Mouse (Mus musculus): ENCODE data around the gene Sgca.
"Not testable (repeated sequence)": the region's sequence is repeated elsewhere in the genome, so short reads cannot be mapped to it uniquely, and the experiment has no call there.

Sgca gene

GRCm38 (mm10) chr11:94976199-94976598 is at the start of gene Sgca:
Gene Sgca, minus strand, starts transcription at chr11:94976327.
- no peak for DNase-seq (ENCODE audit: low spot score)

DNA sequence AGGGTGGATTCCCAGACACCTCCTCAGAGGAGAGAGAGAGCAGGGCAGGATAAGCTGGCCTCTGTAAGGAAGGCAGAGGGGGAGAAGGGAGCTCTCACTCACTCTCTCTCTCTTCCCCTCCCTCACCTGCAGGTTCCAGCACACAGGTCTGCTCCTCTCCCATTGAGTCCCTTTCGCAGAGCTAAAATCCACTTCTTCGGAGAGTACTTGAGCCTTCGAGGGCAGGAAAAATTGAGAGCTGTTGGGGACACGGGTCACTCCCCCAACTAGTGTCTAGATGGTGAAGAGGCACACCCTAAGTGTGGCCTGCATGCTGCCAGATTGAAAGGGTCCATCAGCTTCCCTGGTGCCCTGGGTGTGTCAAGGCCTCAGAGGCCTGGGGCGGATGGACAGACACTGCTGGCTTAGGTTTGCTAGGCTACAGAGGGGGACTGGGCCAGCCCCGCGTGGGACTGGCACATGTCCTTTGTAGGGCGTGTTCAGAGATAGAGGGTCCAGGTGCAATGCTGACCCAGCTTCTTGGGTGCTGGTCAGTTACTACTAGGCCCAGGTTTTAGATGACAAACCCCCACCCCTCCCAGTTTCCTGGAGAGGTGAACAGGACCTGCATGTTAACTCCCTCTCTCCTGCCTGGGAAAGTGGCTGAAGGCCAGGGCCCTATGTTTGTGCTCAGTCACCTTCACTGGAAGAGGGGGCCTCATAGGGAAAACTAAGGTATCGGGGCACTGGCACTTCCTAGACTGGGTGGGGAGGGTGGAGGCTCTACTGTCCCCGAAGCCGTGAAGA is 49.3 kb upstream of the Sgca start:
- no peak for DNase-seq (ENCODE audit: low spot score)

DNA sequence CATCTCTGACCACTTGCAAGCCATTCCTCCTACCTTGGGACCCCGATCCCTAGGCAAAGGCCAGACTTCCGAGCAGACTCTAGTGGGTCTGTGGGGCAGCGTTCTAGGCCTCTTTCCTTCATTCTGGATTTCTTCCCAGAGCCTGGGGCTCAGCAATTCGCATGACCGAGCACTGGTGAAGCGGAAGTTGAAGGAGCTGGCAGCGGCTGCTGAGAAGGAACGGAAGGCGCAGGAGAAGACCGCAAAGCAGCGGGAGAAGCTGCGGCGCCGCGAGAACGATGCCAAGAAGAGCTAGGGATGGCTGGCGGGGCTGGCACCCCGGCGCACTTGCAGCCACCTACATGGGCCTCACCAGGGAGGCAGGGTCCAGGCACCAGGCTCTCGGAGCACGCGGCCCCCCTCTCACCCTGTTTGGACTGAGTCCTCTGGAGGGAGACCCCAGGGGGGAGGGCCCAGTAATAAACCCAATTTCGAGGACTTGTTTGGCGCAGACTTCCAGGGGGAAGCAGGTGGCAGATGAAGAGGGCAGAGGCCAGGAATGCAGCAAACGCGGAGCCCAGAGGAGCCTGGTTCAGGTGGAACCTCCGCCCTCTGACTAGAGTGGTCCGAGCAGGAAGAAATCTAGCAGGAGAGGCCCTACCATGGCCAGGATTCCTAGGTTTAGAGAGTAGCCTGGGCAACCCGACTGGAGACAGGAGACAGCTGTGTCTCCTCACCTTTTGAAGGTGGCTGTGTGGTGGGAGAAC is 48.5 kb upstream of the Sgca start:
- no peak for DNase-seq (ENCODE audit: low spot score)

GRCm38 (mm10) chr11:95023481-95023880 is 47.4 kb upstream of the Sgca start:
- DNase-seq (ENCODE audit: low spot score) = no peak

- no peak for DNase-seq (ENCODE audit: low spot score)
Measured at GRCm38 (mm10) chr11:95022237-95022992, 46.3 kb upstream of the Sgca start.

DNA sequence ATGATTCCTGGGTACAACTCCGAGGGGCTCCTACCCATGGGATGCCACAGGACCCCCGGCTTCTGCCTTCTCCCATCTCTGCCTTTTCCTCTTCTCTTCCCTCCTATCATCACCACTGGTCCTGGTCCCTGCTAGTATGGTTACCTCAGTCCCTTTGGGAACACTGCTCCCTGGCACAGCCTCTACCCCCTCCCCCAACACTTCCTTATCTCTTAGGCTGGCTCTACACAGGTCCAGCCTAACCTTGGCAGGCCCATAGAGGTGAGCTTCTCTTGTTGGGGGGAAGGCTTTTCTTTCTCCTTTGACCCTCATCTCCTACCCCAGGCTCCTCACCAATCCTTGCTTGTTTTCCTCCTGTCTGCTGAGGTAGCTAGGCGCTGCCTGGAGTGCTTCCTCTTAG is 39.4 kb upstream of the Sgca start:
- DNase-seq (ENCODE audit: low spot score) = no peak

DNA sequence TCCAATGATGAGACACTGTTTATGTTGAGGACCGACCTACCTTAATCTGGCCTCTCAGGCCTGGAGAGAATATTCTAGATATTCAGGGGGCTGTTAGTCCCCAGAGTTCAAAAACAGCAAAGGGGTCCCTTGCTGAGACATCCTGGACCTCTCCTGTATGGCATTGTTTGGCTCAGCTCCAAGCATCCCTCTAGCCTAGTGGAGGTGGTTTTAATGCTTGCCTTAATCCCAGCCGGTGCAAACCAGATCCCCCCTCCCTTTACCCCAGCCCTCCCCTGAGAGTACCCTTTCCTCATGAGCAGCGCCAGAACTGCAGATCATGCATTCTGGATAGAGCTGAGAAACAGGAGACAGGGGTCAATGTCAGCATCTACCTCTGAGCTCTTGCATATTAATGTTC is 36.4 kb upstream of the Sgca start:
- no peak for DNase-seq (ENCODE audit: low spot score)

- no peak for DNase-seq (ENCODE audit: low spot score)
Measured at GRCm38 (mm10) chr11:95012075-95012474, 35.9 kb upstream of the Sgca start.

DNA sequence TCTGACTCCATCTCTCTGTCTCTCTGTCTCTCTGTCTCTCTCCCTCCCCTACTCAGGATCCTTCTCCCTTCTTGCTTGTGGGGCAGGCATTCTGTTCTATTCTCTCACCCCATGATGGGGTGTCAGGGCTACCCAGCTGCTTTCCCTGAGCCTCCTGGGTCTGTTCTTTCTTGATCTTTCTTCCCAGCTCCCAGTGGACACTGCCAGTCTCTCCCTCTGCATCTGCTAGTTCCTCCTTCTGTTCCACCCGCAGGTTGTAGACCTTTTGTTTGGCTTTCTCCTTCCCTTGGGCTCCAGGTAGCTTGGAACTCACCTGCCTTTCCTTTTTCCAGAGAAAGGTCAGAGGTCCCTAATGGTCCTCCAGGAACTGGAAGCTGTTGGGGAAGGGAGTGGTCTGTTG is 35.3 kb upstream of the Sgca start:
- DNase-seq (ENCODE audit: low spot score) = no peak

- DNase-seq (ENCODE audit: low spot score) = not testable (repeated sequence)
Measured at GRCm38 (mm10) chr11:95010841-95011403, 34.8 kb upstream of the Sgca start.

DNA sequence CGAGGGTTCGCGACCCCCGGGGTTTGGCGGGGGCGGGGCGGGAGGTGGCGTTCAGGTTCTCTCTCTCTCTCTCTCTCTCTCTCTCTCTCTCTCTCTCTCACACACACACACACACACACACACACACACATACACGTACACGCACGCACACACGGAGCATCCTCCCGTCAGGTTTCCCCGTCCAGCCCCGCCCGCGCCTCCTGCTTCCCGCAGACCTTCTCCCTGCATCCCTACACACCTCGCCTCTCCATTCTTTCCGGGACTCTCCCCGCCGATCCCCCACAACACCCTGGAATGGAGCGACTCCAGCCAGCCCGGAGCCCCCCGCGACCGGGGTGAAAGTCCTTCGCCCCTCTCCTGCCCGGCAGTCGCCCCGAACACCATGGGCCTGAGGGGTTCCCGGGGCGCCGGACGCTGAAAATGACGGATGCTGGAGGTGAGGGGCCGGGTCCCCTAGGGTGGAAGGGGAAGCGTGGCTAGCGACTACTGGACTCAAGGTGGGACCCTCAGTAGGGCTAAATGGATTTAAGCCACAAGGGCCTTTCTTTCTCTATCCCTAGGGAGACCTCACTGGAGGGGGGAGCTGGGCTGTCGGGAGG is 34.1 kb upstream of the Sgca start:
- no peak for DNase-seq (ENCODE audit: low spot score)

DNA sequence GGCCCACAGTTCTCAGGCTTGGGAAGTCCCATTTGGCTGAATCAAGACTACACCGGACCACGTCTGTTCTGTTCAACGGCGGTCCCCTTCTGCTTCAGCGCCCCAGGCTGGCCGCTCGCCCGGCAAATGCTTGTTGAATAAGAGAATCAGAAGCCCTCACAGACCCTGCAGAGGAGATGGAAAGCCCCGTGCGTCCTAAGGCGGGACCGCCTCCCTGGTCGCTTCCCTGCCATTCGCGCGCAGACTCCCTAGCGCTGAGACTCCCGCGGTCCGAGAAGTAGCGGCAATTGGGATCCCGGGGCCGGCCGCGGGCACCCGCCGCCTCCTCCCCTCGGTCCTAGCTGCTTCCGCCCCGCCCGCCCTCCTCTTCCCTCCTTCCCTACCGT is 33.5 kb upstream of the Sgca start, which contains the start of gene Samd14:
Gene Samd14, plus strand, starts transcription at position 251 of the 386 bp plus-strand sequence.
- no peak for DNase-seq (ENCODE audit: low spot score)

- DNase-seq (ENCODE audit: low spot score) = no peak
Measured at GRCm38 (mm10) chr11:95008661-95009628, 32.8 kb upstream of the Sgca start.

GRCm38 (mm10) chr11:95007418-95007817 is 31.3 kb upstream of the Sgca start:
- DNase-seq (ENCODE audit: low spot score) = no peak

DNA sequence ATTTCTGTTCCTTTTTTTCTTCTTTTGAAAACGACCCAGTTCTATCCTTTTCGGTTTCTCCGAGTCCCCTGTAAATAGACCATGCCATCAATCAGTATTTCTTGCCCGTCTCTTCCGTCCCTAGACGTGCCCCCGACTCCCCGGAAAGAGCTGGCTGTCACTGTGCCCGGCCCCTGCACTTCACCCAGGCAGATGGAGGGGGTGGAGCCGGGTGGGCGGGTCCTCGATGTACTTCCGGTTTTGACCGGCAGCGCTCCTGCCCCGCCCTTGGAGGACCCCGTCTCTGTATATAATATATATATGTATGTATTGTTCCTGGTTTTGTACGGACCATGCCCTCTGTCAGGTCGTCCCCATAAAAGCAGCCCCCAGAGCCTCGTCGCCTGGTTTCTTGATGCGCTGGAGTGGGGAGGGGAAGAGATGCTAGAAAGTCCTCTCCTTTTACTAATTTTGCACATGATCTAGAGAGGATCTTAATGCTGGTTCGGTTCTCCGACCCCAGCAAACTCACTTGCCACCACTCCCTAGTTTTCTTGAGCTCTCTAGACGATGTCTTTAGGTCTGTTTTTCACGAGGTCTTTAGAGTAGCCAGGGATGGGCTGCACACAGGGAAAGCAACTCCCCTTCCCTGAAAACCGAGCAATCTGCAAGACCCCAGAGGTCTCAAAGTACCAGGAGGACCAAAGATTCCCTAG is 30.5 kb upstream of the Sgca start:
- no peak for DNase-seq (ENCODE audit: low spot score)

DNA sequence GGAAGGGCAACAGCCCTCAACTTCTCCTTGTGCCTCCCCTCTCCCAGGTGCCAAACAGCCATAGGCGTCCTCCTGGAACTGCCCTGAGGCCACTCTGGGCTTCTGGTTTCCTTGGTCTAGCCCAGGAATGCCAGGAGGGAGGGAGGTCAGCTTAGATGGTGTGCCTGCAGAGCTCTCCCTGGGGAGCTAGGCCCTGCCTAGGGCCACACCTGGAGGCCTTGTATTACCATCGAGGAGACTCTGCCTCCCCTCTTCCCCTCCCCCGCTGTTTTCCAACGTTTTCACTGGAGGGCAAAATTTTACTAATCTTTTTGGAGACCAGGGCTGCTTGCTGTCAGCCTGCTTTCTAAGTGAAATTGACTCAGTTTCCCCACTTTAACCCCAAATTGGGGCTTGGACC is 29.9 kb upstream of the Sgca start:
- DNase-seq (ENCODE audit: low spot score) = no peak

GRCm38 (mm10) chr11:95004937-95005198 is 28.7 kb upstream of the Sgca start:
- DNase-seq (ENCODE audit: low spot score) = no peak

DNA sequence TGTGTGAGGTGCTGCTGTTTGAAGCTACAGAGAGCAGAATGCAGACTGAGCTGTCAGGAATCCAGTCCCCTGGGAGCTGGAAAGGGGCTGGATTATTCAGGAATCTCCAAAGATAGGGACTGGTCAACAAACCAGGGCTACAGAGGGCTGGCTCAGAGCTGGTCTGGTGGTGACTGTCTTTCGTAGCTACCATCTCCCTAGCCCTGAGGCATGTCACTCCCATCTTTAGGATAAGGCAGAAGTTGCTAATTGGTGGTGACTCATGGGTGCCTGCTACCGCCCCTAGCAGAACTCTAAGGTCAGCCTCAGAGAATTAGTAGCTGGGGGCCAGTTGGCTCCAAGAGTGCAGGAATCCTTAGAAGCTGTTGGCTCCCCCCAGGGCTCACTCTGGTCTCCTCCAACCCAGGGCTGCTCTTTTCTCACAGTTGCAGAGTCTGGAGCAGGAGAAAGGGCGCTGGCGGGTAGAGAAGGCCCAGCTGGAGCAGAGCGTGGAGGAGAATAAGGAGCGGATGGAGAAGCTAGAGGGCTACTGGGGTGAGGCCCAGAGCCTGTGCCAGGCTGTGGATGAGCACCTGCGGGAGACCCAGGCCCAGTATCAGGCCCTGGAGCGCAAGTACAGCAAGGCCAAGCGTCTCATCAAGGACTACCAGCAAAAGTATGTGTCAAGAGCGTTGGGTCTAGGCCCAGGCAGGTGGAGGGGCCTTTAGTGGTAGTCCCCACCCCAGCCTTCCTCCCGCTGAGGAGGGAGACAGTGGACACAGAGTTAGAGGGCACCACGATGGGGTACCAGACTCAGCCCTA is 28.2 kb upstream of the Sgca start:
- DNase-seq (ENCODE audit: low spot score) = no peak

DNA sequence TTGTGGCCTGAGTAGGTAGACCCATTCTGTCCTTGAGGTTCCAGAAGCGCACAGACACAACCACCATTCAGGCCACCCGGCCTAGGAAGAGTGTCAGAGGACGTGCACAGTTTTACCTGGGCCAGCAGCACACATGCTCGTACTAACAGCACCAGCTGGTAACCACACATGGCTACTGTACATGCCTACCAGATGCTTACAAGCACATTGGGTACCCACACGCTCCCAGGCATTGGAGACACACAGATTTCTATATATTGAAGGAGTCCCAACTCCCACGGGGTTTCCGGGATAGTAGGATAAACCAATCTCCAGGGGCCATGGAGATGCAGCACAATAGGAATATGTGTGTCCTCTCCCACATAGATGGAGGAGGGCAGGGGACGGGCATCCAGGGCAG is 26.6 kb upstream of the Sgca start:
- no peak for DNase-seq (ENCODE audit: low spot score)
